Mouse (Mus musculus) midbrain, embryonic 12.5 days (tissue): ENCODE results near the gene Zmiz1. TPM values are rescaled to one million over a fixed set of nuclear protein-coding genes. Genes with fewer than 3 reads are reported as not detected.

Source experiments
- ATAC-seq: fragments of 200-750 bp; cut with Nextera tagmentation; 2 replicates; pipeline ENCODE4 v1.8.0; 2017; ENCODE audit warnings: low read depth, moderate TSS enrichment, moderate library complexity; ENCODE audit not compliant: low FRiP score
- H3K27ac ChIP-seq: fragments of 300-500 bp; sonication (generic); replicated peaks from 2 replicates; pipeline ENCODE4 v1.5.1; 2016; ENCODE audit warnings: mild to moderate bottlenecking
- H3K27me3 ChIP-seq: fragments of 300-500 bp; sonication (generic); 2 replicates; pipeline ENCODE4 v1.6.1; 2016; ENCODE audit warnings: mild to moderate bottlenecking
- H3K36me3 ChIP-seq: fragments of 300-500 bp; sonication (generic); 2 replicates; pipeline ENCODE4 v1.6.1; 2016
- H3K4me1 ChIP-seq: fragments of 300-500 bp; sonication (generic); 2 replicates; pipeline ENCODE4 v1.6.1; 2016
- H3K4me2 ChIP-seq: fragments of 300-500 bp; sonication (generic); replicated peaks from 2 replicates; pipeline ENCODE4 v1.6.1; 2016; ENCODE audit warnings: mild to moderate bottlenecking, moderate library complexity
- H3K4me3 ChIP-seq: fragments of 300-500 bp; sonication (generic); 2 replicates; pipeline ENCODE4 v1.5.1; 2016; ENCODE audit warnings: mild to moderate bottlenecking
- H3K9ac ChIP-seq: fragments of 300-500 bp; sonication (generic); replicated peaks from 2 replicates; pipeline ENCODE4 v1.6.1; 2016; ENCODE audit warnings: mild to moderate bottlenecking, moderate library complexity
- H3K9me3 ChIP-seq: fragments of 300-500 bp; sonication (generic); 2 replicates; pipeline ENCODE4 v1.6.1; 2016; ENCODE audit warnings: mild to moderate bottlenecking
- WGBS: fragments of 180-500 bp; shearing (Covaris S2); methylation state at CpG from one replicate; pipeline ENCODE4 v1.1.7; 2016; 5-methylcytosine and 5-hydroxymethylcytosine counted together
- polyA plus RNA-seq: library from polyadenylated mRNA; unstranded; fragments of >200 nt; fragmentation: Nextera tagmentation; extraction: Ambion mirVana; gene quantifications from 2 replicates; pipeline ENCODE4 v1.2.1, GENCODE M21; 2016

Zmiz1 gene
- polyA plus RNA-seq, 1 experiment from 2014 or later, result 79.4 TPM

GRCm38 (mm10) chr14:25661185-25661920 is 202.4 kb downstream of the Zmiz1 start:
- Histone ChIP-seq H3K9ac (no peak overlapping the region), H3K4me3 (no peak overlapping the region), H3K36me3 (peaks cover 98% of the 10 kb centered on the region), H3K9me3 (no peaks in the 10 kb centered on the region), H3K4me2 (no peak overlapping the region), H3K4me1 (no peaks in the 10 kb centered on the region), H3K27ac (0 out of 2 replicates have a peak overlapping the region, but pooled peaks have one; percentile 0), H3K27me3 (no peaks in the 10 kb centered on the region)
- 77% methylated on average over 17 of the region's 17 CpGs for WGBS
- no peak for ATAC-seq

- no peaks in the 10 kb centered on the region for H3K9me3 ChIP-seq
- H3K27me3 ChIP-seq, result no peaks in the 10 kb centered on the region
- peaks cover 83% of the 10 kb centered on the region for H3K36me3 ChIP-seq
- 83% methylated on average over 7 of the region's 7 CpGs for WGBS
- peak overlapping the region; percentile 24; the same call in 1 of the 2 replicates for H3K9ac ChIP-seq
- H3K4me1 ChIP-seq, result no peaks in the 10 kb centered on the region
- H3K4me3 ChIP-seq, result no peak overlapping the region
- ATAC-seq, result no peak
- H3K27ac ChIP-seq, result peak overlapping the region; percentile 52
- H3K4me2 ChIP-seq, result no peak overlapping the region
These were observed 204.8 kb downstream of the Zmiz1 start for GRCm38 (mm10) chr14:25663649-25664309.

DNA sequence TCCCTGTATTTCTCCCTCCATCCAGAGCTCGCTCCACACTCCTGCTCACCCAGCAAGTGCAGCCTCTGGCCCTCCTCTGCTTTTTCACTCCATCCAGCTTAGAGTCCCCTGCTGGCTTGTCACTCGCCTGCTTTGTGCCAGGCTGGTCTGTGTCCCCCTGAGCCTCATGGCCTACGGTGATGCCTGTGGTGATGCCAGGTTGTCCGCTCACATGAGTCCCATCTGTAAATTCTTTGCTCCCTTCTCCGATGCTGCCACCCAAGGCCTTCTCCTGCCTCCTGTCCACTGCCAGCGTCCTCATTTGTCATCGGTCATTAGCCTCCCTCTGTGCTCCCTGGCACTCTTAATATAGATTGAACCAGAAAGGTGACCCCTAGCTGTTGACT is 205.3 kb downstream of the Zmiz1 start:
- Histone ChIP-seq H3K9me3 (no peaks in the 10 kb centered on the region), H3K9ac (no peak overlapping the region), H3K4me1 (no peaks in the 10 kb centered on the region), H3K36me3 (peaks cover 77% of the 10 kb centered on the region), H3K4me2 (no peak overlapping the region), H3K27ac (peak overlapping the region; percentile 30; the same call in 1 of the 2 replicates), H3K4me3 (no peak overlapping the region), H3K27me3 (no peaks in the 10 kb centered on the region)
- 78% methylated on average over 7 of the region's 7 CpGs for WGBS
- ATAC-seq, result no peak

GRCm38 (mm10) chr14:25665314-25665970 is 206.5 kb downstream of the Zmiz1 start:
- H3K27ac ChIP-seq, result peak overlapping the region; percentile 56; the same call in 1 of the 2 replicates

GRCm38 (mm10) chr14:25666668-25667376 is 207.8 kb downstream of the Zmiz1 start:
- no peak for ATAC-seq
- Histone ChIP-seq H3K4me3 (no peak overlapping the region), H3K4me1 (no peaks in the 10 kb centered on the region), H3K36me3 (peaks cover 52% of the 10 kb centered on the region), H3K9me3 (no peaks in the 10 kb centered on the region), H3K27ac (no peak overlapping the region; the same call in 1 of the 2 replicates), H3K27me3 (no peaks in the 10 kb centered on the region), H3K4me2 (no peak overlapping the region), H3K9ac (no peak overlapping the region)
- WGBS, result 93% methylated on average over 2 of the region's 2 CpGs

More at GRCm38 (mm10) chr14:25665314-25665970, 206.5 kb downstream of the Zmiz1 start:
- Histone ChIP-seq H3K4me1 (no peaks in the 10 kb centered on the region), H3K36me3 (peaks cover 66% of the 10 kb centered on the region), H3K4me3 (no peak overlapping the region), H3K9ac (no peak overlapping the region), H3K4me2 (no peak overlapping the region), H3K9me3 (no peaks in the 10 kb centered on the region), H3K27me3 (no peaks in the 10 kb centered on the region)
- ATAC-seq, result peak; percentile 20; the same call in 1 of the 2 replicates
- 72% methylated on average over 19 of the region's 19 CpGs for WGBS

- Histone ChIP-seq H3K27me3 (no peaks in the 10 kb centered on the region), H3K4me1 (no peaks in the 10 kb centered on the region), H3K9ac (no peak overlapping the region), H3K9me3 (no peaks in the 10 kb centered on the region), H3K4me3 (no peak overlapping the region), H3K4me2 (no peak overlapping the region), H3K36me3 (peaks cover 44% of the 10 kb centered on the region), H3K27ac (no peak overlapping the region; the same call in 1 of the 2 replicates)
- WGBS, result 78% methylated on average over 3 of the region's 3 CpGs
- ATAC-seq, result no peak
These were observed 208.6 kb downstream of the Zmiz1 start for GRCm38 (mm10) chr14:25667587-25667986.

- Histone ChIP-seq H3K36me3 (no peaks in the 10 kb centered on the region), H3K9me3 (no peaks in the 10 kb centered on the region), H3K27me3 (no peaks in the 10 kb centered on the region), H3K4me2 (no peak overlapping the region), H3K4me1 (no peaks in the 10 kb centered on the region), H3K4me3 (no peak overlapping the region), H3K9ac (no peak overlapping the region), H3K27ac (no peak overlapping the region)
- no peak for ATAC-seq
- 81% methylated on average over 7 of the region's 7 CpGs for WGBS
These were observed 220.6 kb downstream of the Zmiz1 start for GRCm38 (mm10) chr14:25679625-25680024.

DNA sequence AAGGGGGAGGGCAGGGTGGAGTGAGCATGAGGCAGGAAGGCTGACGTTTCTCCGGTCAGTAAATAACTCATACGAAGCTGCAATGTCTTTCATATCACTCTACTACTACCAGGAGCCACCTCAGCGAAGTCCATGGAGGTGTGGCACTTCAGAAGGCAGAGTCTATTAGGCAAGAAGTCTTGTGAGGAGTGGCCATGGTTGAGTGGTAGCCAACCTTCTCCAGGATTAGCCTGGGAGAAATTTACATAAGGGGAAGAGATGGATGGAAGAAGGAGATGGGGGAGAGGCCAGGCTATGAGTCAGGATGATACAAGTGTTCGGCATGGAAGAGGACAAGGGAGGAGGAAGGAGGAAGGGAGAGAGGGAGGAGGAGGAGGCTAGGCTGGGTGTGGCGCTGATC is 223.0 kb downstream of the Zmiz1 start:
- no peaks in the 10 kb centered on the region for H3K27me3 ChIP-seq
- no peaks in the 10 kb centered on the region for H3K36me3 ChIP-seq
- WGBS, result 77% methylated on average over 6 of the region's 6 CpGs
- H3K27ac ChIP-seq, result no peak overlapping the region
- no peak overlapping the region for H3K9ac ChIP-seq
- H3K4me2 ChIP-seq, result no peak overlapping the region
- no peaks in the 10 kb centered on the region for H3K9me3 ChIP-seq
- no peak for ATAC-seq
- H3K4me3 ChIP-seq, result no peak overlapping the region
- H3K4me1 ChIP-seq, result no peaks in the 10 kb centered on the region

- H3K4me2 ChIP-seq, result no peak overlapping the region
- no peaks in the 10 kb centered on the region for H3K36me3 ChIP-seq
- ATAC-seq, result no peak
- H3K4me1 ChIP-seq, result no peaks in the 10 kb centered on the region
- no peaks in the 10 kb centered on the region for H3K9me3 ChIP-seq
- H3K27me3 ChIP-seq, result no peaks in the 10 kb centered on the region
- no peak overlapping the region for H3K27ac ChIP-seq
- H3K9ac ChIP-seq, result no peak overlapping the region
- no peak overlapping the region for H3K4me3 ChIP-seq
- 86% methylated on average over 7 of the region's 7 CpGs for whole genome bisulfite sequencing
These were observed 227.4 kb downstream of the Zmiz1 start for GRCm38 (mm10) chr14:25686216-25686945.

GRCm38 (mm10) chr14:25686983-25687901 is 228.3 kb downstream of the Zmiz1 start:
- Histone ChIP-seq H3K36me3 (no peaks in the 10 kb centered on the region), H3K27me3 (no peaks in the 10 kb centered on the region), H3K4me2 (no peak overlapping the region), H3K9ac (no peak overlapping the region), H3K4me1 (no peaks in the 10 kb centered on the region), H3K27ac (no peak overlapping the region), H3K9me3 (no peaks in the 10 kb centered on the region), H3K4me3 (no peak overlapping the region)
- no peak for ATAC-seq
- WGBS, result 81% methylated on average over 10 of the region's 10 CpGs
